Mouse (Mus musculus) midbrain, embryonic 11.5 days (tissue): ENCODE measurements around the gene Ube2e2. TPM values are rescaled to one million over a fixed set of nuclear protein-coding genes. Genes with fewer than 3 reads are reported as not detected.

ENCODE experiments used
- ATAC-seq: fragments of 200-750 bp; cut with Nextera tagmentation; 2 replicates; pipeline ENCODE4 v1.8.0; 2017; ENCODE audit warnings: moderate TSS enrichment, moderate library complexity; ENCODE audit not compliant: low FRiP score
- DNase-seq: peaks from one replicate; pipeline ENCODE4 v3.0.0; 2015; ENCODE audit warnings: low spot score; ENCODE audit errors: missing footprints
- H3K27ac ChIP-seq: fragments of 300-500 bp; sonication (generic); 2 replicates; pipeline ENCODE4 v1.5.1; 2014; ENCODE audit warnings: low read depth, low read length
- H3K27me3 ChIP-seq: fragments of 300-500 bp; sonication (generic); 2 replicates; pipeline ENCODE4 v1.6.1; 2014; ENCODE audit warnings: mild to moderate bottlenecking, low read length, moderate library complexity, mixed read lengths; ENCODE audit not compliant: control insufficient read depth, insufficient read depth
- H3K36me3 ChIP-seq: fragments of 300-500 bp; sonication (generic); 2 replicates; pipeline ENCODE4 v1.6.1; 2014; ENCODE audit warnings: mild to moderate bottlenecking, low read length, moderate library complexity, mixed read lengths; ENCODE audit not compliant: control insufficient read depth, insufficient read depth
- H3K4me1 ChIP-seq: fragments of 300-500 bp; sonication (generic); 2 replicates; pipeline ENCODE4 v1.6.1; 2014; ENCODE audit warnings: low read length; ENCODE audit not compliant: control insufficient read depth, insufficient read depth
- H3K4me2 ChIP-seq: fragments of 300-500 bp; sonication (generic); 2 replicates; pipeline ENCODE4 v1.6.1; 2014; ENCODE audit warnings: mild to moderate bottlenecking, moderate library complexity
- H3K4me3 ChIP-seq: fragments of 300-500 bp; sonication (generic); 2 replicates; pipeline ENCODE4 v1.5.1; 2014; ENCODE audit warnings: low read depth, low read length
- H3K9ac ChIP-seq: fragments of 300-500 bp; sonication (generic); 2 replicates; pipeline ENCODE4 v1.6.1; 2014; ENCODE audit warnings: low read length
- H3K9me3 ChIP-seq: fragments of 300-500 bp; sonication (generic); 2 replicates; pipeline ENCODE4 v1.6.1; 2016; ENCODE audit warnings: low read length; ENCODE audit not compliant: control insufficient read depth
- WGBS: fragments of 180-500 bp; shearing (Covaris S2); extraction: QIAGEN DNeasy Blood & Tissue Kit; methylation state at CpG from one replicate; pipeline ENCODE4 v1.1.7; 2014; 5-methylcytosine and 5-hydroxymethylcytosine counted together
- polyA plus RNA-seq: library from polyadenylated mRNA; unstranded; fragments of >200 nt; fragmentation: Nextera tagmentation; extraction: Ambion mirVana; gene quantifications from 2 replicates; pipeline ENCODE4 v1.2.1, GENCODE M21; 2014

Gene Ube2e2
- polyA plus RNA-seq, 1 experiment from 2014 or later = 55.9 TPM

DNA sequence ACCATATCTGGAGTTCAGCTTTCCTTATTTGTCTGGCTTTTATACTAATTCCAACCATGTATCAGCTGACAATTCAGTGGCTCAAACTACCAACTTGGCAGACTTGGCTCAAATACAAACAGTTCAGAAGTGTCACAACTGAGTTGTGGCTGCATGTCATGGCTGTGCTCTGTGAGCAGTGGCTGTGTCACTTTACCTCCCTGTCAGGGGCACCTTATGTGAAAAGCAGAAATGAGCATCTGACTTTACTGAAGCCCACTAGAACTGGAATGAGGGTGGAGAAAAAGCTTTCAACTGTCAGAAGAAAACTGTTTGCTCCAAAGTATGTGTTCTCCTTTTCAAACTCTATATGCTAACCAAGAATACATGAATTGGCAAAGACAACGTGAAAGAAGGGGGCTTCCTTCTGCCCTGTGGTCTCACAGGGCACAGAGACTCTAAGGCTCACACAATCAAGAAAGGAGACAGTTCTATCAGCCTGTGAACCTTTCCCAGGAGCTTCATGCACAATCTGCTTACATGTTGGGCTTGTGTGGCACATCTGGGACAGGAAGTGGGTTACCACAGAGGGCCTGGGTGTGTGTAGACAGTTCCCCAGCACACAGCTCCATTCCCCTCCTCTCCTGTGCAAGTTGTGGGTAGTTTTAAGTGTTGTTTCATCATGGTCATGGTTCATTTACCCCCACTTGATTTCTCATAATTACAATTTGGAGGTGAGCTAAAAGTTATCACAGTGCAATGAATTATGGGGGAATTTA, 228.6 kb downstream of the Ube2e2 start:
- Histone ChIP-seq H3K9ac (no peak overlapping the region), H3K4me3 (no peak overlapping the region), H3K9me3 (no peaks in the 10 kb centered on the region; the same call in 1 of the 2 replicates), H3K4me2 (no peak overlapping the region), H3K27ac (no peak overlapping the region), H3K27me3 (no peaks in the 10 kb centered on the region), H3K4me1 (no peaks in the 10 kb centered on the region), H3K36me3 (no peaks in the 10 kb centered on the region)
- WGBS = 88% methylated on average over 1 of the region's 1 CpGs
- DNase-seq = no peak
- no peak for ATAC-seq

DNA sequence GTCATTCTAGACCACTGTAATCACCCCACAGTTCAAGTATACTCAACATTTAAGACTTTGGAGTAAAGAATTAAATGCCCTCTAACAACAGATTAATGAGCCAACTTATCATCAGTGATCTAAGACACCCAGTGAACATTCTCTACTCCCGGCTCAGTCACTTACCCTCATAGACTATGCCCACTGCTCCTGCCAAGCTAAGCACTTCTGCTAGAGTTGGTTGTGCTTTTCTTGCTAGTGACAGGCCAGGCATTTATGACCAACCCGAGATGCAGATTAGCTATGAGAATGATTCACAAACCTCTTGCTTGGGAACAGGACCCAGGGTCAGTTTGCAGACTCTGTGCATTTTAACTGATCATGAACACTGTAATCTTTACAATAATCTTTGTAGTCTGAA, 230.4 kb downstream of the Ube2e2 start:
- Histone ChIP-seq H3K4me1 (no peaks in the 10 kb centered on the region), H3K9me3 (no peaks in the 10 kb centered on the region; the same call in 1 of the 2 replicates), H3K4me3 (no peak overlapping the region), H3K4me2 (no peak overlapping the region), H3K9ac (no peak overlapping the region), H3K27ac (no peak overlapping the region), H3K36me3 (no peaks in the 10 kb centered on the region), H3K27me3 (no peaks in the 10 kb centered on the region)
- DNase-seq = no peak
- WGBS = 85% methylated on average over 2 of the region's 2 CpGs
- no peak for ATAC-seq

DNA sequence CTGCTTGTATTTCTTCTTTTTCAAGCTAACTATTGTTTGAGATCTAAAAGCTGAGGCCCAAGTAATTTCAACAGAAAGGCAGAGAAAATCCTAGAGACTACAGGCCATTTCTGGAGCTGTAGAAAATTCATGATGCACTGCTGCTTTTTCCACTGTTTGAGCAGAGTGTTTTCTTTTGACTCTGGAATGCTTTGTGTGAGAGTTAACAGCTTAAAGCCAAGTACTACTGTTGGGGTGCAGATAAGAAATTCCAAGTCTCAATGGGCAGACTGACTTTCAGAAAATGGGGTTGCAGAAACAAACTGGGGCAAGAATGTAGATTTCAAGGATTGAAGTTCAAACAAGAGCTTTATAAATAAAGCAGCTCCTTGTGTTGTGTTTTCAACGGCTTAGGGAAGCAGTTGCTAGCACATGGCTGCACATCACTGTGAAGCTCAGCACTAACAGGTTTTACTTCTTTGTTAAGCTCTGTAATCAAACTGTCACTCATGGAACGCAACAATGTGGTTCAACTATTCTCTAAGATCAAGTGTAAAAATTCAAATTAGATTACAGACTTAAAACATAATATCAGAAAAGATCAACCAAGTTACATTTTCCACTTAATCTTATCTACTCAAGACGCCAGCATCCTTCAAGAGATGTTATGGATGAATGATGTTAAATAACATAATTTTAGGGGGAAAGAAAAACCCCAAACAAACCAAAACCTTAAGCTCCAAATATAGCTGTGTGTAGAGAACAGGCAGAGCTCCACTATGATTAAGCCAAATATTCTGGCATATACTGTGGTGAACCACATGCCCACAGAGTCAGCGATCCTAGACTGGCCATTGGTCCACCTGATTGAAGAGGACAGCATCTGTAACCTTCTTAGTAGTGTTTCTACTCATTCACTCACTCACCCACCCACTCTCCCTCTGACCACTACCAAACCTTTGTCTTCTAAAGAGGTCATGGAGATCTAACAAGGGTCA, 236.0 kb downstream of the Ube2e2 start:
- no peaks in the 10 kb centered on the region; the same call in 1 of the 2 replicates for H3K9me3 ChIP-seq
- H3K4me2 ChIP-seq = no peak overlapping the region
- no peaks in the 10 kb centered on the region for H3K27me3 ChIP-seq
- no peaks in the 10 kb centered on the region for H3K4me1 ChIP-seq
- no peak overlapping the region for H3K9ac ChIP-seq
- DNase-seq = no peak
- H3K36me3 ChIP-seq = no peaks in the 10 kb centered on the region
- 60% methylated on average over 4 of the region's 4 CpGs for WGBS
- no peak for ATAC-seq
- H3K4me3 ChIP-seq = no peak overlapping the region
- H3K27ac ChIP-seq = no peak overlapping the region

DNA sequence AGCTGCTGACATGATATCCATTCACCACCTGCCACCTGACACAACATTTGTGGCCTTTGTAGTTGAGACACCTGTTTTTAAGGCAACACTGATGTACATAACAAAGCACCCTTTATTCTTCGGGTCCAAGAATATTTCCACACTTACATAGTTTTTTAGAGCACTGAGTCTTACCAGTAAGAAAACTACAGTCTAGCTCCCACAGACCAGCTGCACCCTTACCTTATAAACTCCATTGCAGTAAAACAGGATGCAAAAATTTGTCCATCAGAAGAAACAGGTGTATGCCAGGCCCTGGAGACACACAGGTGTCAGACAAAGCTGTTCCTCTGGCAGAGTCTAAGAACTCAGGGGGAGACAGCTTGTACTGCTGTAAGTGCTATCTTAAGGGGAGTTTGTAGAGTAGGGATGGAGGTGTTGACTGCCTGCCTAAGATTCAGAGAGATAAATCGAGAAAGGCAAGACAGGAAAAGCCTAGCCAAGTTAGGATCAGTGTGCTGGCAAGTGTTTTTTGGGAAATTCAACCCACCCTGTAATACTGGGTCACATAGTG, 244.9 kb downstream of the Ube2e2 start:
- no peak for ATAC-seq
- Histone ChIP-seq H3K4me1 (no peaks in the 10 kb centered on the region), H3K36me3 (no peaks in the 10 kb centered on the region), H3K4me2 (no peak overlapping the region), H3K27ac (no peak overlapping the region), H3K27me3 (no peaks in the 10 kb centered on the region), H3K4me3 (no peak overlapping the region), H3K9me3 (no peaks in the 10 kb centered on the region), H3K9ac (no peak overlapping the region)
- DNase-seq = no peak
- 76% methylated on average over 2 of the region's 2 CpGs for WGBS

DNA sequence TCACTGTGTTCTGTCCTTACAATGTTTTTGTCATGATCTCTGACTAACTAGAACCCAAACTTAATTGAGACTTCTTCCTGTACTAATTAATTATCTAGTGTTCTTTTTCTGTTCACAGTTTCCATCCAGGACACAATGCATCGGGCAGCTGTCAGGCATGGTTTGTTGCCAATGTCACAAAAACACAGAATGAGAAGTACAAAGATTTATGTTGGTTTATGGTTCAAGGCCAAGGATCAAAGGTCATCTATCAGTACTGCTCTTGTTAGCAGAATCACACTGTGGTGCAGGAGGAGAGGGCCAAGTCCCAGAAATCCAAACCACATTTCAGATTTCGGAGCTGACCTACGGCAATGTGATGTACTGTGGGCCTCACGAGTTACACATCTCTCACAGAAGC, 252.4 kb downstream of the Ube2e2 start:
- Histone ChIP-seq H3K4me2 (no peak overlapping the region), H3K9me3 (no peaks in the 10 kb centered on the region), H3K4me1 (no peaks in the 10 kb centered on the region), H3K27me3 (no peaks in the 10 kb centered on the region), H3K27ac (no peak overlapping the region), H3K9ac (no peak overlapping the region), H3K36me3 (no peaks in the 10 kb centered on the region), H3K4me3 (no peak overlapping the region)
- 91% methylated on average over 4 of the region's 4 CpGs for WGBS
- DNase-seq (no peak), ATAC-seq (no peak)

DNA sequence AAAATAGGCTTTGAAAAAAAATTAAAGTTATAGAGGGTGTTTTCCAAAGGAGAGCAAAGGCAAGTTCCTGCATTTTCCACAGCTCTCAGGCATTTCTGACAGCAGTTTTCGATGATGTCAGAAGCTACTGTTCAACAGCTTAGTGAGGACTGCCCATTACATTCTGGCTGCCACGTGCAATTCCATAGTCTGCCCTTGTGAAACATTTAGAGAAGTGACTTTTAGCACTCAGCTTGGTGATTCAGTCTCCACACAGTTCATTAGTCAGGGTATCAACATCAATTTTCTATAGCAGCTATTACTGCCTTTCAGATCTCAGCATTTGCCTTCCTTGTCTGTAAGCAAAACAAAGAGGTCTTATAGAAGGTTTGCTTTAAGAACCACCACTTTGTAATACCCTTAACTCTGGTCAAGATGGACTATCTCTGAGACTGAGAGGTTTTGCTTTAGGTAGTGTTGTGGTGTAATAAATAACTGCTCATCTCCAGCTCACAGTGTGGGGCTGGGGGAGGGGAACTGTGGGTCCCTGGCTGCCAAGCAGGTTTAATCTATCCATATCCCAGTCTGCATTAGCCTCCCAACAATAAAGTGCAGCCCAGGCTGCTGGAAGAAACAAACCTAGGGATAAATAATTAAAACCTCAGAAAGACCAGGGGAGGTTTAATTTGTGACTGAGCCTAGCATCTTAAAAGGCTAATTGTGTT, 255.2 kb downstream of the Ube2e2 start:
- Histone ChIP-seq H3K4me1 (no peaks in the 10 kb centered on the region), H3K9ac (no peak overlapping the region), H3K4me2 (no peak overlapping the region), H3K9me3 (no peaks in the 10 kb centered on the region), H3K4me3 (no peak overlapping the region), H3K36me3 (no peaks in the 10 kb centered on the region), H3K27ac (no peak overlapping the region), H3K27me3 (no peaks in the 10 kb centered on the region)
- 88% methylated on average over 2 of the region's 2 CpGs for WGBS
- no peak for ATAC-seq
- no peak for DNase-seq

DNA sequence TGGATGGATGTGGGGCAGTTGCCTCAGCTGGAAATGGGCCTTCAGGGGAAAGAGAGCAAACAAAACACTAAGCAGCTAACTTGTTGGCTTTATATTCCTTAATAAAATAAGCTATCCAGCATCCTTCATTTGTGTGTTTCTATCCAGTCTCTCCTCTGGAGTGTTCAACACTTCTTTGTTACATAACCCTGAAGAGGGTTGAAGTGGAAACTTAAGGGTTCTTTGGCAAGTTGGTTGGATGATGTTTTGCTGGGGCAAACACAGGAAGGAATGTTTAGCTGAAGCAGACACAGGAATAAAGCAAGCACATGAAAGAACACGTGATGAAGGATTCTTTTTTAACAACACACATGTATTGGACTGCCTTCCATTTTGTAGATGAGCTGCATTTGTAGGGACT, 256.3 kb downstream of the Ube2e2 start:
- DNase-seq (no peak), ATAC-seq (no peak)
- 84% methylated on average over 1 of the region's 1 CpGs for WGBS

DNA sequence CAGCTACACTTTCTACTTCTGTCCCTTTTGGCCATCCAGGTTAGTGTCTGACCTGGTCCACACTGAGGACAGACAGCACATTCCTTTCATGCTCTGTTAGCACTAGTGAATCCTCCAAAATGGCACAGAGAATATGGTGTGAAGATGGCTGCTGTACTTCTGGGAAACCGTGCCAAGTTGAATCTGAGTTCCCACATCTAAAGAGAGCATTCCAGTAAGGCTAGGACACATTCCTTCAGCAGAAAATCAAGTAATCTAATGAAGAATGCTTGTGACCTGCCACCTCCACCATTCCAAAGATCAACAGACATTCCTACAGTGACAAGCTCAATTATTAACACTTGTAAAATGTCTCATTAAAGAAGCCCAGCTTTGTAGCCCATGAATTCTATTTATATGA, 265.9 kb downstream of the Ube2e2 start:
- no peaks in the 10 kb centered on the region for H3K9me3 ChIP-seq
- no peak overlapping the region for H3K4me2 ChIP-seq
- 93% methylated on average over 1 of the region's 1 CpGs for WGBS
- H3K9ac ChIP-seq = no peak overlapping the region
- H3K4me1 ChIP-seq = no peaks in the 10 kb centered on the region
- H3K27me3 ChIP-seq = no peaks in the 10 kb centered on the region
- DNase-seq = no peak
- no peak for ATAC-seq
- no peaks in the 10 kb centered on the region for H3K36me3 ChIP-seq
- no peak overlapping the region for H3K27ac ChIP-seq
- no peak overlapping the region for H3K4me3 ChIP-seq

More for the DNA sequence above, 256.3 kb downstream of the Ube2e2 start:
- H3K9me3 ChIP-seq = no peaks in the 10 kb centered on the region
- H3K36me3 ChIP-seq = no peaks in the 10 kb centered on the region
- H3K4me1 ChIP-seq = no peaks in the 10 kb centered on the region
- no peaks in the 10 kb centered on the region for H3K27me3 ChIP-seq
- no peak overlapping the region for H3K4me3 ChIP-seq
- H3K27ac ChIP-seq = no peak overlapping the region
- no peak overlapping the region for H3K9ac ChIP-seq
- H3K4me2 ChIP-seq = no peak overlapping the region
